Mouse (Mus musculus) heart, embryonic 14.5 days (tissue): Measurements from ENCODE around the gene Rbbp6. TPM values are rescaled to one million over a fixed set of nuclear protein-coding genes. Genes with fewer than 3 reads are reported as not detected.

ENCODE experiments used
- ATAC-seq: fragments of 200-750 bp; cut with Nextera tagmentation; 2 replicates; pipeline ENCODE4 v1.8.0; 2017; ENCODE audit warnings: low read depth, moderate TSS enrichment; ENCODE audit not compliant: insufficient number of reproducible peaks, insufficient read depth, low FRiP score
- H3K27ac ChIP-seq, 2 experiments: fragments of 200-500 bp in 1 of 2; fragments of 300-500 bp in 1 of 2; sonication (generic) in 1 of 2; replicated peaks in 1 of 2; 2 replicates each; pipeline ENCODE4 v1.5.1; 2012 to 2014; ENCODE audit warnings: low read depth in 2 of 2, low read length in 2 of 2, control low read depth in 1 of 2, mild to moderate bottlenecking in 1 of 2, mixed read lengths in 1 of 2; ENCODE audit not compliant: control insufficient read depth in 1 of 2, insufficient read depth in 1 of 2
- H3K27me3 ChIP-seq: fragments of 300-500 bp; sonication (generic); 2 replicates; pipeline ENCODE4 v1.6.1; 2014; ENCODE audit warnings: mild to moderate bottlenecking, low read length, control low read depth; ENCODE audit not compliant: control insufficient read depth, insufficient read depth
- H3K36me3 ChIP-seq: fragments of 300-500 bp; sonication (generic); 2 replicates; pipeline ENCODE4 v1.6.1; 2014; ENCODE audit warnings: mild to moderate bottlenecking, control low read depth, low read length, mixed read lengths; ENCODE audit not compliant: control insufficient read depth, insufficient read depth
- H3K4me1 ChIP-seq, 2 experiments: fragments of 200-500 bp in 1 of 2; fragments of 300-500 bp in 1 of 2; sonication (generic) in 1 of 2; 2 replicates each; pipeline ENCODE4 v1.6.1; 2012 to 2014; ENCODE audit warnings: low read length in 2 of 2, control low read depth in 1 of 2, mixed read lengths in 1 of 2; ENCODE audit not compliant: control insufficient read depth in 2 of 2, insufficient read depth in 2 of 2
- H3K4me2 ChIP-seq: fragments of 300-500 bp; sonication (generic); 2 replicates; pipeline ENCODE4 v1.6.1; 2014; ENCODE audit warnings: mild to moderate bottlenecking, low read length
- H3K4me3 ChIP-seq, 2 experiments: fragments of 200-500 bp in 1 of 2; fragments of 300-500 bp in 1 of 2; sonication (generic) in 1 of 2; 2 replicates each; pipeline ENCODE4 v1.5.1; 2012 to 2014; ENCODE audit warnings: low read length in 2 of 2, mild to moderate bottlenecking in 2 of 2, control low read depth in 1 of 2, low read depth in 1 of 2, moderate library complexity in 1 of 2; ENCODE audit not compliant: control insufficient read depth in 1 of 2, insufficient read depth in 1 of 2
- H3K9ac ChIP-seq: fragments of 300-500 bp; sonication (generic); 2 replicates; pipeline ENCODE4 v1.6.1; 2014; ENCODE audit warnings: mild to moderate bottlenecking, low read length
- H3K9me3 ChIP-seq: fragments of 300-500 bp; sonication (generic); 2 replicates; pipeline ENCODE4 v1.6.1; 2016; ENCODE audit warnings: low read length, control low read depth; ENCODE audit not compliant: control insufficient read depth
- WGBS: fragments of 180-500 bp; shearing (Covaris S2); extraction: QIAGEN DNeasy Blood & Tissue Kit; methylation state at CpG from one replicate; pipeline ENCODE4 v1.1.7; 2014; 5-methylcytosine and 5-hydroxymethylcytosine counted together
- polyA plus RNA-seq: library from polyadenylated mRNA; unstranded; fragments of >200 nt; fragmentation: Nextera tagmentation; extraction: Ambion mirVana; gene quantifications from 2 replicates; pipeline ENCODE4 v1.2.1, GENCODE M21; 2014

The Rbbp6 gene
- polyA plus RNA-seq, 1 experiment from 2014 or later = 23.8 TPM

- no peak for ATAC-seq
- Histone ChIP-seq H3K4me1 (no peaks in the 10 kb centered on the region), H3K36me3 (peaks cover 69% of the 10 kb centered on the region), H3K27ac (no peak overlapping the region), H3K4me2 (no peak overlapping the region), H3K27me3 (no peaks in the 10 kb centered on the region), H3K4me3 (no peak overlapping the region), H3K9me3 (no peaks in the 10 kb centered on the region), H3K9ac (no peak overlapping the region)
- 81% methylated on average over 4 of the region's 4 CpGs for WGBS
Measured at GRCm38 (mm10) chr7:123003207-123003606, 37.7 kb downstream of the Rbbp6 start.

- Histone ChIP-seq H3K4me2 (no peak overlapping the region), H3K9ac (no peak overlapping the region), H3K4me1 (no peaks in the 10 kb centered on the region), H3K4me3 (no peak overlapping the region), H3K36me3 (peaks cover 57% of the 10 kb centered on the region), H3K27ac (no peak overlapping the region), H3K27me3 (no peaks in the 10 kb centered on the region), H3K9me3 (no peaks in the 10 kb centered on the region)
- WGBS = 95% methylated on average over 5 of the region's 5 CpGs
- ATAC-seq = no peak
Measured at GRCm38 (mm10) chr7:123004442-123004841, 39.0 kb downstream of the Rbbp6 start.

- Histone ChIP-seq H3K9ac (no peak overlapping the region), H3K27ac (no peak overlapping the region), H3K4me1 (no peaks in the 10 kb centered on the region), H3K4me2 (no peak overlapping the region), H3K9me3 (no peaks in the 10 kb centered on the region), H3K4me3 (no peak overlapping the region), H3K36me3 (peaks cover 39% of the 10 kb centered on the region), H3K27me3 (no peaks in the 10 kb centered on the region)
- no peak for ATAC-seq
- 71% methylated on average over 2 of the region's 2 CpGs for WGBS
Measured at GRCm38 (mm10) chr7:123006251-123006650, 40.8 kb downstream of the Rbbp6 start.

- no peak for ATAC-seq
- H3K4me1 ChIP-seq = no peaks in the 10 kb centered on the region
- no peak overlapping the region for H3K9ac ChIP-seq
- no peak overlapping the region for H3K27ac ChIP-seq
- peaks cover 24% of the 10 kb centered on the region for H3K36me3 ChIP-seq
- H3K9me3 ChIP-seq = no peaks in the 10 kb centered on the region
- 56% methylated on average over 4 of the region's 4 CpGs for WGBS
- no peak overlapping the region for H3K4me2 ChIP-seq
- no peaks in the 10 kb centered on the region for H3K27me3 ChIP-seq
- H3K4me3 ChIP-seq = no peak overlapping the region
Measured at GRCm38 (mm10) chr7:123007743-123008142, 42.3 kb downstream of the Rbbp6 start.

GRCm38 (mm10) chr7:123013466-123013865 is 48.0 kb downstream of the Rbbp6 start:
- Histone ChIP-seq H3K4me2 (no peak overlapping the region), H3K4me1 (no peaks in the 10 kb centered on the region), H3K36me3 (no peaks in the 10 kb centered on the region), H3K27me3 (no peaks in the 10 kb centered on the region), H3K27ac (no peak overlapping the region), H3K4me3 (no peak overlapping the region), H3K9ac (no peak overlapping the region), H3K9me3 (no peaks in the 10 kb centered on the region)
- 75% methylated on average over 5 of the region's 5 CpGs for WGBS
- ATAC-seq = no peak

- H3K9me3 ChIP-seq = no peaks in the 10 kb centered on the region
- H3K36me3 ChIP-seq = no peaks in the 10 kb centered on the region
- no peak overlapping the region for H3K27ac ChIP-seq
- H3K9ac ChIP-seq = no peak overlapping the region
- no peaks in the 10 kb centered on the region for H3K4me1 ChIP-seq
- H3K4me3 ChIP-seq = no peak overlapping the region
- ATAC-seq = no peak
- no peaks in the 10 kb centered on the region for H3K27me3 ChIP-seq
- H3K4me2 ChIP-seq = no peak overlapping the region
- 79% methylated on average over 7 of the region's 7 CpGs for WGBS
Measured at GRCm38 (mm10) chr7:123014729-123015128, 49.2 kb downstream of the Rbbp6 start.

- Histone ChIP-seq H3K4me3 (no peak overlapping the region), H3K9me3 (no peaks in the 10 kb centered on the region), H3K36me3 (no peaks in the 10 kb centered on the region), H3K9ac (no peak overlapping the region), H3K4me1 (no peaks in the 10 kb centered on the region), H3K27me3 (no peaks in the 10 kb centered on the region), H3K27ac (no peak overlapping the region), H3K4me2 (no peak overlapping the region)
- 29% methylated on average over 3 of the region's 3 CpGs for WGBS
- ATAC-seq = no peak
Measured at GRCm38 (mm10) chr7:123017627-123018026, 52.1 kb downstream of the Rbbp6 start.

GRCm38 (mm10) chr7:123025123-123025522 is 59.6 kb downstream of the Rbbp6 start:
- Histone ChIP-seq H3K9ac (no peak overlapping the region), H3K27ac (no peak overlapping the region), H3K9me3 (peaks cover 3% of the 10 kb centered on the region; the same call in 1 of the 2 replicates), H3K4me3 (no peak overlapping the region), H3K4me2 (no peak overlapping the region), H3K36me3 (no peaks in the 10 kb centered on the region), H3K27me3 (no peaks in the 10 kb centered on the region), H3K4me1 (no peaks in the 10 kb centered on the region)
- ATAC-seq = no peak
- WGBS = 59% methylated on average over 9 of the region's 9 CpGs
